Mouse (Mus musculus) ZHBTc4 (cell line): ENCODE measurements around the gene Suco.
A peak's percentile ranks its signal among the peaks of the same experiment; 100 is the strongest.

Source experiments
- DNase-seq: peaks from one replicate; pipeline ENCODE4 v3.0.0-alpha.2; 2011; ENCODE audit warnings: low read depth, low spot score

The Suco gene

DNA sequence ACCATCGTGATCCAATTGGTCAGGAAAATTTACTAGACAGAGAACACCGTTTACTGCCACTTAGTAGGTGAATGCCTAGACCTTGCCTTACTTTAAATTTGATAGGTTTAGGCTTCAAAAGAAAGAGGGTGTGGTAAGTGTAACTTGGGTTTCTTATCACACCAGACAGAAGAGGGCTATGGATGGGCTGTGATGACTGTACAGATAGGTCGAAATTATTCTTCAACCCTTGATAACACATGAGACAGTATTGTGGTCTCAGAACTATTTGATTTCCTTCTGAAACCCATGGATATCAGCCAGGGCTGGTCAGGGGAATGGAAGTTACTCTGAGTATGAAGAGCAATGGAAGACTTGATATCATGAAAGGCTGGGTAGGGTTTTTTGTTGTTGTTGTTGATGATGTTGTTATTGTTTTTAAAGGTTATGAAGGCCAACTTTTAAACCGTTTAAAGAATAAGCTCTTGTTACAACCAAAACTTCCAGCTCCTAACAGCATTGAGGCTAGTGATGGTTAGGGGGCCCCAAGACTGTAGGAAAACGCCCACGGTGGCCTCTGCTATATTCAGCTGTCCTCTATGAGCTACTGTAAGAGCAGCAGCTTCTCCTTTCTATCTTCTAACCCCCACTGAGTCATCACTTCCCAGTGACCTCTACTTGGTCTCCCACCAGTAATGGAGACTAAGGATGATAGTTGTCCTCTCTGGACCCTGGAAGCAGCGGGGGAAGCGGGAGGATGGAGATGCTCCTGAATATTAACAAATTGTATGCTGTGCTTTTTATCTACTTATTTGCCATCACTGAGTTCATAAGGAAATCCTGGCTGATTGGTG is 84.4 kb downstream of the Suco start:
- DNase-seq = no peak

DNA sequence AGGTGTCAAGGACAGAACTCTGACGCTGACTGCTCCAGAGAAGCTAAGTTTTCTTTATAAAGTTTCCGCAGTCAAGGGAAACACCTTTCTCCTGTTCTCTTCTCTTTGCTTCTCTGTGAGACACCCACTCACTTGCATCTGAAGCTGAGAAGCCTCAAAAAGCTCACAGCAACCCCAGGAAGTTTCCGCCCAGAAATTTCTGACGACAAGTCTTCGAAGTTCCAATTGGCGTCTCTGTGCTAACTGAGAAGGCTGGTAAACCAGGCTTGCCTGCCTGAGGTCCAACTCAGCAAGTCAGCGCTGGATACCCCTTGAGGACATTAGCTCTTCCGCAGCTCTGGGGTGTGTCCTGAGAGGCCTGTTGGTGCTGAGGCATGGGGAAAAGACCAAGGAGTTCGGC is 88.1 kb downstream of the Suco start, which contains the start of gene Fasl:
Gene Fasl, minus strand, starts transcription at position 157 of the 400 bp plus-strand sequence.
- peak; percentile 33 for DNase-seq

DNA sequence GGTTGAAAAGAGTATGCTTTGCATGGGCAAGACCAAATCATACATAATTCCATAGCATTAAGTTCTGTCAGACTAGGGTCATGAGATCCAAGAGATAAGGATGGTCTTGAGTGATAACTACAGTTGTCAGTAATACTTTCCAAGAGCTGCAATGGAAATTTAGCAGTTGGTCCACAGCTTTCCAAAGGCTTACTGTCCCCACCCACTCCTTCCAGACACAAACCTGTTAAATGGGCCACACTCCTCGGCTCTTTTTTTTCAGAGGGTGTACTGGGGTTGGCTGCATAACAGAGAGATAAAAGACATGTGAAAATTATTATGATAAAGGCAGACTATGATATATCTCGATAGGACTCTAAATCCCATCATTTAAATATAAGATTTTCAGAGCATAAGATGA is 93.8 kb downstream of the Suco start:
- DNase-seq = no peak

DNA sequence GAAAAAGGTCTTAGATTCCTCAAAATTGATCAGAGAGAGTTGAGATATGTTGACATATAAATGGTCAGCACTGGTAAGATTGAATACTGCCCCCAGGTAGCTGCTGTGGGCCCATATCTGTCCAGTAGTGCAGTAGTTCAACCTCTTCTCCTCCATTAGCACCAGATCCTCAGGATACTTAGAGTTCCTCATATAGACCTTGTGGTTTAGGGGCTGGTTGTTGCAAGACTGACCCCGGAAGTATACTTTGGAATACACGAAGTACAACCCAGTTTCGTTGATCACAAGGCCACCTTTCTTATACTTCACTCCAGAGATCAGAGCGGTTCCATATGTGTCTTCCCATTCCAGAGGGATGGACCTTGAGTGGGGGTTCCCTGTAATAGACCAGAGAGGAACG is 94.9 kb downstream of the Suco start:
- no peak for DNase-seq

DNA sequence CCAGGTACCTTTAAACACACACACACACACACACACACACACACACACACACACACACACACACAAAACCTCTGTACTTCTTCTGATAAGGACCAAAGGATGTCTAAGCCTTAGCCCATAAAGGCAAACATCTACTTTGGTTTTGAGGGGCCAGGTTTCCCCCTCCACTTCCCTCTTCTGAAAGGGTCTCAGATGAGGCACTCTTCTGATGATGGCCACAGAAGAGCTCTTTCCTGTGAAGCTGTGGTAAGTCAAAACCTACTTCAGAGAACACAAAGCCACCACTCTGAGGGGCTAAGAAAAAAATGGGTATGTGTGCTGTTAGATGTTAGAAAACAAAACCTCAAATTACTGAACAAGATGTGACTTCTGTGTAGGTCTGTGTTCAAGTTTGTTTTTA is 97.4 kb downstream of the Suco start:
- DNase-seq = no peak

DNA sequence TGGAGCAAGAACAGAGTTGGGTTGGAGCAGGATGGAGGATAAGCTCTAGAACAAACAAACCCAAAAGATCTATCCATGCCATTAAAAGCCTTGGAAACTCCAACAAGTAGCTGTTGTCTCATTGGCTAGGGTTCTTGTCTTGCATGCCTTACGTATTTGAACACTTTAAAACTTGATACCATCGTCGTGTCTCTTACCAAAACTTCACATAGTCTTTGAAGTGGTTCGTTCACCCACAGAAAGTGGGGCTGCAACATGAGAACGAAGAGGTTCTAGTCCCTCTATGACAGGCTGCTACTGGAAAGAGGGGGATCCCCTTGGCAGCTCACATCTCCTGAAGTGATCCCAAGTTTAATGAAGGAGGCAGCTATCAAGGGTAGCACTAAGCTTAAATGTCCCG is 101.3 kb downstream of the Suco start:
- DNase-seq = no peak

DNA sequence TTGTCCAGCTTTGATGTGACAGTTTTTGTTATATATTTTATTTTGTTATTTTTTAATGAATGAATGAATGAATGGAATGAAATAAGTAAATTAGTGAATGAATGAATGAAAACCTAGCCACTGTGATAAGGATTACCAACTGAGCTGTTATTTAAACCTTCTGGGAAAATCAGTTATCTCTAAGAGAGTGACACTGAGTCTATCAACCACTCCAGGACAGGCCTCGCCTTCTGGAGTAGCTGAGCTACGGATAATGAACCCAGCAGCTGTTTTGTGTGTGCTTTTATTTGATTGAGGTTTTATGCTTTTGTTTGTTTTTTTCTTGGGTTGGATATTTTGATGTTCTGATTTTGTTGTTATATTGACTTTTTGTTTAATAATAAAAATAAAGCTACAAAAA is 105.2 kb downstream of the Suco start:
- no peak for DNase-seq

DNA sequence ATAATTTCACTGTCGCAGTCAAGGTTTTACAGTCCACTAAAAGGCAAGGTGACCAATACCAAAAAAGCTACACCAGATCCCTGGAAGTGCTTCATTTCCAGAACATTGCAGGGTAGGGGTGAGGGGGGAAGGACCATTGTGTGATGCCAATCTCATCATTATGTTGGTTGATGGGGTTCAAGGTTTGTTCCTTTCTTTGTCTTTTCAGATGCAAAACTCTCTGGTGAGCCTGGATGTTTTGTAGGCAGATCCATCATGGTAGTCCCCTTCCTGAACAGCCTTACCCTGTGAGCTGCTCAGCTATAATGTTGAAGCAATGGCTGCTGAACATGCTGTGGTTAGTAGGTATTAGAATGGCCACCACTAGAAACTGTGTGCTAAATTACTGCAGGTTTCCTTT is 107.2 kb downstream of the Suco start:
- peak; percentile 31 for DNase-seq

DNA sequence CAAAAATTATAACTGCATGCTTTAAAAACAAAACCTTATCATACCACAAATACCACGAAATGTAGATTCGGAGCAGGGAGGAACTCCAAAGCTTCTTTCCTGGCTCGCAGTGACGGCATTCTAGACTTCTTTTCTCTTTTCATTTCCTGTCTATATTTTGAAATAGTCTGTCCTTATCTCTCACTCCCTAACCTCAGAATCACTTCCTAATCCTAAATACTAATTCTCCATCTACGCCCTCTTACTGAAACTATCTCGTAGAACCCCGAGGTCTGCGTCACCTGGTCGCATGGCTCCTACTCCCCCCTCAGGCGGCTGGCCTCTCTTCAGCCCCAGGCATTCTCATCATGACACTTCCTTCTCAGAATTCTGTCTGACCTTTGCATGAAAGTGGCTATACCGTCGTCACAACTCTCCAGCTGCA is 109.4 kb downstream of the Suco start:
- DNase-seq = no peak

DNA sequence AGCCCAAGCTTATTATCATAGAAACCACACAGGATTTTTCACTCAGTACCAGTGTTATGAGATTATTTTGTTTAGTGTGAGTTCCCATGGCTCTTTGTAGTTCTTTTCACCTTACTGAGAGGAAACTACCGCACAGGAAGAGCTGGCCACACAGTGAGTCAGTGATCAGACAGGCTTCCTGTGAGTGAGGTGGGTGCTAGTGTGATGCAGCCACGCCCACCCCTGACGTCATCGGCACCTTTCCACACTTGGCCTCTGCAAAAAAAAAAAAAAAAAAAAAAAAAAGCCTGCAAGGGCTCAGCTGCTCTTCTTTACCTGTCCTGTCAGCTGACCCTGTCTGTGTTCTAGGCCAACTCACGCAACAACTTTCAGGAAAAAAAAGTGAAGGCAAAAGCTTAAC is 109.8 kb downstream of the Suco start:
- peak; percentile 37 for DNase-seq
